Mouse (Mus musculus): ENCODE results near the gene Rc3h1. TPM values are rescaled to one million over a fixed set of nuclear protein-coding genes. Genes with fewer than 3 reads are reported as not detected.
"Not testable (repeated sequence)": the region's sequence is repeated elsewhere in the genome, so short reads cannot be mapped to it uniquely, and the experiment has no call there.

Gene Rc3h1
- polyA plus RNA-seq, 1 experiment from 2014 or later, result 13.0 TPM

DNA sequence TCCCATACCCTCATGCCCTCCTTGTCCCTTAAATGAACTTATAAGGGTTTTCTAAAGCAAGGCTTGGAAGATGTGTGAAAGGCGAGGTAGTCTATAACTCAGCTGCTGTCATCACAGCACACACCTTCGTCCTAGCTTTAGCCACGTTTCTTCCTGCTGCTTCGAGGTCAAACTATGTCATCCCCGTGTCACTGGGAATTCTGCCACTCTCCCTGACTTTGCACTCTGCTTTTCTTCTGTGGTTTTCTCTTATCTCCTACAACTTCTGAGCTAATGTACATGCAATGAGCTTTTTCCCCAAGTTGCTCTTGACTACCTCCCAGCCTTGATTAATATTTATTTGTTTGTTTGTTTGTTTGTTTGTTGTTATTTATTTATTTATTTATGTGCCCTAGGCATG, 73.8 kb downstream of the Rc3h1 start:
- Histone ChIP-seq H3K4me3 (ENCODE audit: low read depth, low read length) (no peak overlapping the region), H3K27ac (ENCODE audit: low read depth, low read length) (no peak overlapping the region), H3K9ac (replicated peaks; ENCODE audit: low read depth, low read length) (no peak overlapping the region), H3K4me1 (ENCODE audit: control insufficient read depth, insufficient read depth, low read length) (no peaks in the 10 kb centered on the region), H3K9me3 (ENCODE audit: control insufficient read depth, low read length) (no peaks in the 10 kb centered on the region), H3K4me2 (ENCODE audit: low read depth, low read length) (no peak overlapping the region), H3K36me3 (ENCODE audit: control insufficient read depth, insufficient read depth, low read length) (peaks cover 5% of the 10 kb centered on the region; the same call in 1 of the 2 replicates), H3K27me3 (ENCODE audit: control insufficient read depth, insufficient read depth, low read length) (no peaks in the 10 kb centered on the region)
- 84% methylated on average over 5 of the region's 5 CpGs for WGBS
- no peak for ATAC-seq (ENCODE audit: low read depth)

GRCm38 (mm10) chr1:160980537-160981234, 74.5 kb downstream of the Rc3h1 start:
- ATAC-seq (ENCODE audit: low read depth), result no peak
- no peaks in the 10 kb centered on the region for H3K36me3 ChIP-seq (ENCODE audit: control insufficient read depth, insufficient read depth, low read length)
- WGBS, result 76% methylated on average over 8 of the region's 8 CpGs
- no peaks in the 10 kb centered on the region for H3K27me3 ChIP-seq (ENCODE audit: control insufficient read depth, insufficient read depth, low read length)
- H3K9me3 ChIP-seq (ENCODE audit: control insufficient read depth, low read length), result no peaks in the 10 kb centered on the region
- no peaks in the 10 kb centered on the region for H3K4me1 ChIP-seq (ENCODE audit: control insufficient read depth, insufficient read depth, low read length)
- no peak overlapping the region for H3K4me2 ChIP-seq (ENCODE audit: low read depth, low read length)
- no peak overlapping the region for H3K9ac ChIP-seq (replicated peaks; ENCODE audit: low read depth, low read length)
- no peak overlapping the region for H3K4me3 ChIP-seq (ENCODE audit: low read depth, low read length)
- no peak overlapping the region for H3K27ac ChIP-seq (ENCODE audit: low read depth, low read length)

GRCm38 (mm10) chr1:160981337-160981736, 75.1 kb downstream of the Rc3h1 start:
- Histone ChIP-seq H3K27me3 (ENCODE audit: control insufficient read depth, insufficient read depth, low read length) (no peaks in the 10 kb centered on the region), H3K4me2 (ENCODE audit: low read depth, low read length) (no peak overlapping the region), H3K4me1 (ENCODE audit: control insufficient read depth, insufficient read depth, low read length) (no peaks in the 10 kb centered on the region), H3K27ac (ENCODE audit: low read depth, low read length) (no peak overlapping the region), H3K9ac (replicated peaks; ENCODE audit: low read depth, low read length) (no peak overlapping the region), H3K4me3 (ENCODE audit: low read depth, low read length) (no peak overlapping the region), H3K36me3 (ENCODE audit: control insufficient read depth, insufficient read depth, low read length) (no peaks in the 10 kb centered on the region), H3K9me3 (ENCODE audit: control insufficient read depth, low read length) (no peaks in the 10 kb centered on the region)
- no peak for ATAC-seq (ENCODE audit: low read depth)
- WGBS, result 93% methylated on average over 4 of the region's 4 CpGs

DNA sequence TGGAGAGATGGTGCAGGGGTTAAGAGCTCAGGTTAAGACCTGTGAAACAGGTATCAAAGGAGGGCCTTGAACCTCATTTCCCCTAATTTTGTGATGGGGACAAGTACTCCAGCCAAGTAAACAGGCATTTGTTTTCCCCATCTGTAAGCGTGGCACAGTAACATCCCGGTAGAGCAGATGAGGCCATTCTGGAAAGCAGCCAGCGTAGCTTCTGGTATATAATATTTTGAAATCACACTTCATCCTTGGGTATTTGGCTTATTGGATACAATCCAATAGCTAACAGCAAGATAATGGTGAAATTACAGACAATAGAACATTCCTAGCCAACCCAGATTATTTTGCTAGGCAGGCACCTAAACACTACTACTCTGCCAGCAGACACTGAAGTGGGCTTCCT, 76.7 kb downstream of the Rc3h1 start:
- no peaks in the 10 kb centered on the region for H3K4me1 ChIP-seq (ENCODE audit: control insufficient read depth, insufficient read depth, low read length)
- no peak overlapping the region for H3K9ac ChIP-seq (replicated peaks; ENCODE audit: low read depth, low read length)
- H3K4me2 ChIP-seq (ENCODE audit: low read depth, low read length), result no peak overlapping the region
- WGBS, result 72% methylated on average over 3 of the region's 3 CpGs
- no peak for ATAC-seq (ENCODE audit: low read depth)
- H3K9me3 ChIP-seq (ENCODE audit: control insufficient read depth, low read length), result no peaks in the 10 kb centered on the region
- no peak overlapping the region for H3K4me3 ChIP-seq (ENCODE audit: low read depth, low read length)
- no peaks in the 10 kb centered on the region for H3K27me3 ChIP-seq (ENCODE audit: control insufficient read depth, insufficient read depth, low read length)
- no peak overlapping the region for H3K27ac ChIP-seq (ENCODE audit: low read depth, low read length)
- no peaks in the 10 kb centered on the region for H3K36me3 ChIP-seq (ENCODE audit: control insufficient read depth, insufficient read depth, low read length)

- ATAC-seq (ENCODE audit: low read depth), result not testable (repeated sequence)
These were observed 78.5 kb downstream of the Rc3h1 start for GRCm38 (mm10) chr1:160984731-160985130.

GRCm38 (mm10) chr1:160985477-160985876, 79.3 kb downstream of the Rc3h1 start:
- Histone ChIP-seq H3K27me3 (ENCODE audit: control insufficient read depth, insufficient read depth, low read length) (no peaks in the 10 kb centered on the region), H3K4me1 (ENCODE audit: control insufficient read depth, insufficient read depth, low read length) (no peaks in the 10 kb centered on the region), H3K4me2 (ENCODE audit: low read depth, low read length) (no peak overlapping the region), H3K27ac (ENCODE audit: low read depth, low read length) (no peak overlapping the region), H3K9ac (replicated peaks; ENCODE audit: low read depth, low read length) (no peak overlapping the region), H3K4me3 (ENCODE audit: low read depth, low read length) (no peak overlapping the region), H3K9me3 (ENCODE audit: control insufficient read depth, low read length) (no peaks in the 10 kb centered on the region), H3K36me3 (ENCODE audit: control insufficient read depth, insufficient read depth, low read length) (no peaks in the 10 kb centered on the region)
- 91% methylated on average over 6 of the region's 6 CpGs for WGBS
- no peak for ATAC-seq (ENCODE audit: low read depth)

More at GRCm38 (mm10) chr1:160984731-160985130, 78.5 kb downstream of the Rc3h1 start:
- not testable (repeated sequence) for H3K4me1 ChIP-seq (ENCODE audit: control insufficient read depth, insufficient read depth, low read length); H3K27me3 ChIP-seq (ENCODE audit: control insufficient read depth, insufficient read depth, low read length); H3K4me2 ChIP-seq (ENCODE audit: low read depth, low read length); H3K4me3 ChIP-seq (ENCODE audit: low read depth, low read length); H3K27ac ChIP-seq (ENCODE audit: low read depth, low read length); H3K9me3 ChIP-seq (ENCODE audit: control insufficient read depth, low read length); H3K36me3 ChIP-seq (ENCODE audit: control insufficient read depth, insufficient read depth, low read length); H3K9ac ChIP-seq (replicated peaks; ENCODE audit: low read depth, low read length)
- WGBS, result 77% methylated on average over 1 of the region's 1 CpGs

DNA sequence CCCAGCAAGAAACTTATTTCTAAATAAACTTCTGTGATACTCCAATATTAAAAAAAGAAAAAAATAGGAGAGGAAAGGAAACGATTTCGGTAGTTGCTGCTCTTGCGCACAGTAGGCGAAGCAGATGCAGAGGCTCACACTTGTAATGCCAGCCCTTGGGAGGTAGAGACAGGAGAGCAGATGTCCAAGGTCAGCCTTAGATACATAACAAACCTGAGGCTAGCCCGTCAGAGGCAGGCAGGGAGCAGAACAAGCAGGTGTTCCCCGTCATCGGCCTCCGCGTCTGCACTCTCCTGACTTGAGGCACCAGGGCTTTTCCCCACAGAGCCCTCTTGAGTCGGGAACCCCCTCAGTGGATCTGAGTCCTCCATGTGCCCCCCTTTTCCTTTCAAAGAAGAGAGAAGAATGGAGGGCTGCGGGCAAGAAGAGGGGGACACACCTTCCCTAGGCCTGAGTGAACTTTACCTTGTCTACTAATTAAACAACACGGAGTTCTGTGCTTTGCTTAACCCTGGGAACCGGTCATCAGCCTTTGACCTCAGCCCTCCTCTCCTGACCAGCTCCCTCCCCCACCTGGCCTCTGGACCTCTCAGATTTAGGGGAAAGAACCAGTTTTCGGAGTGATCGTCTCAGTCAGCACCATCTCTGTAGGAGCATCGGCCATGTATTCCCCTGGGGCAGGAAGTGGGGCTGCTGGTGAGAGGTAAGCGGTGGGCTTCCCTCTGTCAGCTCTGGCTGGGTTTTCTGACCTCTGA, 80.8 kb downstream of the Rc3h1 start:
- Histone ChIP-seq H3K27me3 (ENCODE audit: control insufficient read depth, insufficient read depth, low read length) (no peaks in the 10 kb centered on the region), H3K27ac (ENCODE audit: low read depth, low read length) (no peak overlapping the region), H3K9ac (replicated peaks; ENCODE audit: low read depth, low read length) (no peak overlapping the region), H3K36me3 (ENCODE audit: control insufficient read depth, insufficient read depth, low read length) (no peaks in the 10 kb centered on the region), H3K4me3 (ENCODE audit: low read depth, low read length) (no peak overlapping the region), H3K4me2 (ENCODE audit: low read depth, low read length) (no peak overlapping the region), H3K4me1 (ENCODE audit: control insufficient read depth, insufficient read depth, low read length) (no peaks in the 10 kb centered on the region), H3K9me3 (ENCODE audit: control insufficient read depth, low read length) (no peaks in the 10 kb centered on the region)
- WGBS, result 87% methylated on average over 17 of the region's 17 CpGs
- no peak for ATAC-seq (ENCODE audit: low read depth)

GRCm38 (mm10) chr1:160989395-160989794, 83.2 kb downstream of the Rc3h1 start:
- no peaks in the 10 kb centered on the region for H3K36me3 ChIP-seq (ENCODE audit: control insufficient read depth, insufficient read depth, low read length)
- no peaks in the 10 kb centered on the region for H3K27me3 ChIP-seq (ENCODE audit: control insufficient read depth, insufficient read depth, low read length)
- WGBS, result 88% methylated on average over 14 of the region's 15 CpGs
- no peak overlapping the region for H3K4me2 ChIP-seq (ENCODE audit: low read depth, low read length)
- no peaks in the 10 kb centered on the region for H3K9me3 ChIP-seq (ENCODE audit: control insufficient read depth, low read length)
- no peak overlapping the region for H3K9ac ChIP-seq (replicated peaks; ENCODE audit: low read depth, low read length)
- no peak overlapping the region for H3K27ac ChIP-seq (ENCODE audit: low read depth, low read length)
- no peak for ATAC-seq (ENCODE audit: low read depth)
- no peaks in the 10 kb centered on the region for H3K4me1 ChIP-seq (ENCODE audit: control insufficient read depth, insufficient read depth, low read length)
- H3K4me3 ChIP-seq (ENCODE audit: low read depth, low read length), result no peak overlapping the region

GRCm38 (mm10) chr1:160993851-160994250, 87.6 kb downstream of the Rc3h1 start:
- no peak for ATAC-seq (ENCODE audit: low read depth)
- H3K9me3 ChIP-seq (ENCODE audit: control insufficient read depth, low read length), result no peaks in the 10 kb centered on the region
- no peak overlapping the region for H3K4me2 ChIP-seq (ENCODE audit: low read depth, low read length)
- no peaks in the 10 kb centered on the region for H3K27me3 ChIP-seq (ENCODE audit: control insufficient read depth, insufficient read depth, low read length)
- no peaks in the 10 kb centered on the region for H3K36me3 ChIP-seq (ENCODE audit: control insufficient read depth, insufficient read depth, low read length)
- H3K4me3 ChIP-seq (ENCODE audit: low read depth, low read length), result no peak overlapping the region
- WGBS, result 78% methylated on average over 6 of the region's 6 CpGs
- H3K4me1 ChIP-seq (ENCODE audit: control insufficient read depth, insufficient read depth, low read length), result no peaks in the 10 kb centered on the region
- no peak overlapping the region for H3K9ac ChIP-seq (replicated peaks; ENCODE audit: low read depth, low read length)
- no peak overlapping the region for H3K27ac ChIP-seq (ENCODE audit: low read depth, low read length)
